ENCODE assay signal across 18 mouse cellular contexts in genomic region chr13:45617988-45618387, GRCm38 (mm10).
DNase-seq lines count a peak whose midpoint lies in the region; TF ChIP-seq lines count a peak whose summit lies in the region.
"Had no signal": no experiment of that assay in that cellular context is flagged by ENCODE, and none has a peak within 500 bp of the region (broad histone marks: within the 10 kb centered on the region; RNA-seq: fewer than 3 reads in every experiment).

No protein-coding gene starts in this region.

- TF ChIP-seq CTCF in layer of hippocampus, adult 2 months (conservative IDR thresholded peaks at IDR 0.05), result no peak

- no peak overlapping the region for H3K4me3 ChIP-seq in layer of hippocampus, adult 2 months
- H3K4me3 ChIP-seq: embryonic facial prominence, embryonic 10.5 days; embryonic facial prominence, embryonic 12.5 days; forebrain, embryonic 12.5 days; forebrain, embryonic 15.5 days had no signal

- peak; percentile 64 for DNase-seq in heart, adult 11 months
- no peak for DNase-seq in heart, postnatal 4 days
- DNase-seq in layer of hippocampus, adult 2 months (ENCODE audit: low spot score in 2 of 2), result no peak
- no peak for DNase-seq in layer of hippocampus, postnatal 14 days (ENCODE audit: low spot score in 2 of 2)
- no peak for DNase-seq in gastrocnemius, postnatal 10 days
- DNase-seq: adrenal gland, adult 2 months; adrenal gland, postnatal 10 days; adrenal gland, postnatal 25 days; cerebellum, adult 11-12 months; cerebellum, adult 2 months; cerebellum, adult 9-10 months; cerebellum, postnatal 10 days; cerebellum, postnatal 25 days; forebrain, postnatal 0 days had no signal

- peak overlapping the region; percentile 71; the same call in 1 of the 2 replicates for H3K27ac ChIP-seq in layer of hippocampus, adult 2 months
- H3K27ac ChIP-seq: embryonic facial prominence, embryonic 10.5 days; embryonic facial prominence, embryonic 12.5 days; forebrain, embryonic 12.5 days; forebrain, embryonic 15.5 days had no signal
